Mouse (Mus musculus) limb, embryonic 13.5 days (tissue): ENCODE data around the gene Gtf3a. TPM values are rescaled to one million over a fixed set of nuclear protein-coding genes. Genes with fewer than 3 reads are reported as not detected.
"Not testable (repeated sequence)": the region's sequence is repeated elsewhere in the genome, so short reads cannot be mapped to it uniquely, and the experiment has no call there.

Experiments used
- ATAC-seq: fragments of 200-750 bp; cut with Nextera tagmentation; 2 replicates; pipeline ENCODE4 v1.8.0; 2017; ENCODE audit warnings: low read depth, moderate number of reproducible peaks, moderate TSS enrichment; ENCODE audit not compliant: low FRiP score
- H3K27ac ChIP-seq: fragments of 300-500 bp; sonication (generic); 2 replicates; pipeline ENCODE4 v1.5.1; 2015; ENCODE audit warnings: inconsistent platforms, mild to moderate bottlenecking, moderate library complexity
- H3K27me3 ChIP-seq: fragments of 300-500 bp; sonication (generic); 2 replicates; pipeline ENCODE4 v1.6.1; 2015; ENCODE audit warnings: mild to moderate bottlenecking, inconsistent platforms
- H3K36me3 ChIP-seq: fragments of 300-500 bp; sonication (generic); 2 replicates; pipeline ENCODE4 v1.6.1; 2015; ENCODE audit warnings: inconsistent platforms, mild to moderate bottlenecking, moderate library complexity
- H3K4me1 ChIP-seq: fragments of 300-500 bp; sonication (generic); 2 replicates; pipeline ENCODE4 v1.6.1; 2015; ENCODE audit warnings: inconsistent platforms
- H3K4me2 ChIP-seq: fragments of 300-500 bp; sonication (generic); replicated peaks from 2 replicates; pipeline ENCODE4 v1.6.1; 2015; ENCODE audit warnings: inconsistent platforms, mild to moderate bottlenecking, moderate library complexity
- H3K4me3 ChIP-seq: fragments of 300-500 bp; sonication (generic); 2 replicates; pipeline ENCODE4 v1.5.1; 2015; ENCODE audit warnings: moderate library complexity, mild to moderate bottlenecking, inconsistent platforms
- H3K9ac ChIP-seq: fragments of 300-500 bp; sonication (generic); 2 replicates; pipeline ENCODE4 v1.6.1; 2015; ENCODE audit warnings: mild to moderate bottlenecking, inconsistent platforms
- H3K9me3 ChIP-seq: fragments of 300-500 bp; sonication (generic); 2 replicates; pipeline ENCODE4 v1.6.1; 2016; ENCODE audit warnings: inconsistent platforms
- WGBS: fragments of 180-500 bp; shearing (Covaris S2); methylation state at CpG from one replicate; pipeline ENCODE4 v1.1.7; 2015; 5-methylcytosine and 5-hydroxymethylcytosine counted together
- polyA plus RNA-seq: library from polyadenylated mRNA; unstranded; fragments of >200 nt; fragmentation: Nextera tagmentation; extraction: Ambion mirVana; gene quantifications from 2 replicates; pipeline ENCODE4 v1.2.1, GENCODE M21; 2015

Gtf3a gene
- polyA plus RNA-seq, 1 experiment from 2014 or later: 105 TPM

- not testable (repeated sequence) for ATAC-seq, H3K36me3 ChIP-seq, H3K27ac ChIP-seq, H3K9me3 ChIP-seq, H3K4me2 ChIP-seq, H3K9ac ChIP-seq, H3K27me3 ChIP-seq, H3K4me3 ChIP-seq
- 80% methylated on average over 6 of the region's 6 CpGs for WGBS
- H3K4me1 ChIP-seq: peaks cover 19% of the 10 kb centered on the region
Observed at GRCm38 (mm10) chr5:146917357-146917756, 31.1 kb upstream of the Gtf3a start.

DNA sequence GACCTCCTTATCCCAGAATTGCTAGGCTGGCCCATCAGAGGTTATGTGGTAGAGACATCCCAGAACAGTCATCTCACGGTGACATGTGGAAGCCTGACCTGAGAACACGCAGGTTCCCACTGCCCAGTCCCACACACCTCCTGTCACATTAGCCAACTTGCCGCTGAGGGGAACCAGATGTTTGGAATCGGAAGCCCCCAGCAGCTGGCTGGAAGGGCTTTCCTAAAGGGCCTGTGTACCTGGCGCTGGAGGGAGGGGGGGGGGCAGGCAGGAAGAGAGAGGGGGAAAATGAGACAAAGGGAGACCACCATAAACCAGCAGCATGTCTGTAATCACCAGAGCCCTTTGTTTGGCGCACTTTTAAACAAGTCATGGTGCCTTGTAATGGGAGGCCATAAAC, 28.6 kb upstream of the Gtf3a start:
- Histone ChIP-seq H3K27ac (no peak overlapping the region), H3K4me1 (peaks cover 19% of the 10 kb centered on the region), H3K4me2 (peak overlapping the region; percentile 65), H3K36me3 (no peaks in the 10 kb centered on the region), H3K9ac (peak overlapping the region; percentile 43), H3K4me3 (peak overlapping the region; percentile 34), H3K9me3 (no peaks in the 10 kb centered on the region), H3K27me3 (0 out of 2 replicates have a peak, but pooled peaks cover 3% of the 10 kb centered on the region)
- peak; percentile 64; the same call in 1 of the 2 replicates for ATAC-seq
- 4% methylated on average over 6 of the region's 6 CpGs for WGBS

DNA sequence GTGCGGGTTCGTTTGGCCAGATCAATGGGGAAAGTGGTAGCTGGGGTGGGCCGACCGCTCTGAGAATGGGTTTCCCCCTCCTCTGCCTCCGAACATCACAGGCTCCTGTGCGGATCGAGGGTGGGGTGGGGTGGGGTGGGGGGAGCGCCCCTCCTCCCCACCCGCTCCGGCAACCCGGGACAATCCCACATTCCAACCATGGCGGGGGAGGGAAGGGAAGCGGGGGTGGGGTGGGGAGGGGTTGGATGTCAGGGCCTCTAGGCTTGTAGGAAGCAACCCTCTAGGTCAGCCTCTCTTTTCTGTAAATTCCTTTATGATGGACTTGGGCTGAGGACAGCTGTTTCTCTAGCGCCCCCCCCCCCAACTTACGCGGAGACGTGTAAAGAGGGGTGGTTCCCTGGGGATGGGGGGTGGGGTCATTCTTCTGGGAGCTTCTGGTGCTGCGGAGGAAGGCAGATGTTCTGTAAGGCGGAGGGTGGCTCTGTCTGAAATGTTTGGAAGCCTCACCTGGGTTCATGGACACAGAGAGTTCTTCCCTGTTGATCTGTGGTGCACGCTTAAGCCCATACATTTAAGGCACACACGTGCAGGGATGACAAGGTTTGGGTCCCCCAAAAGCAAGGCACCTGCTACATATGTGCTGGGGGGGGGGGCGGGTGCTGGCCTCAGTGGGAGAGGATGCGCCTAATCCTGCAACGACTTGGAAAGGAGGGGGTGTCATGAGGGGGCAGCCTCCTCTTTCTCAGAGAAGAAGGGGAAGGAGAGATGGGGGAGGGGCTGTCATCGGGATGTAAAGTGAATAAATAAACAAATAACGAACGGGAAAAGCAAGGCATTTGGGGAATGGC, 27.9 kb upstream of the Gtf3a start:
- peaks cover 19% of the 10 kb centered on the region for H3K4me1 ChIP-seq
- H3K4me2 ChIP-seq: peak overlapping the region; percentile 65
- no peak overlapping the region for H3K27ac ChIP-seq
- no peaks in the 10 kb centered on the region for H3K36me3 ChIP-seq
- whole genome bisulfite sequencing: 2% methylated on average over 26 of the region's 27 CpGs
- peak overlapping the region; percentile 43 for H3K9ac ChIP-seq
- H3K4me3 ChIP-seq: peak overlapping the region; percentile 34
- ATAC-seq: peak; percentile 65
- H3K27me3 ChIP-seq: 0 out of 2 replicates have a peak, but pooled peaks cover 3% of the 10 kb centered on the region
- no peaks in the 10 kb centered on the region for H3K9me3 ChIP-seq

DNA sequence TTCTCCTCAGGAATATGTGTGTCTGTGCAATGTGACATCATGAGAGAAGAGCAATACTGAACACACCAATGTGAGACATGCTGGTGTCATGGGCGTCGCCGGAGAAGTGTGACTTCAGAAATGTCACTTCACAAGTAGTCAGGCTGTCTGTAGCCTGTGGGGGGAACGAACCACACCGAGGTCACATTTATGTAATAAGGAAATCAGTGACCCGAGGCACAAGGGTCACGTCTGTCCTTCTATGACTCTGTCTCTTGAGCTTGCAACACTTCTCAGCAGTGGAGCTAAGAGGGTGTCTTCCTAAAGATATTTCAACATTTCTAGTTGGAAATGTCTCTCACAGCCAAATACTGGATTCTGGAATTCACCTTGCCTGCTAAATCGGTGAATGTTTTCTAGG, 27.2 kb upstream of the Gtf3a start:
- no peak for ATAC-seq
- Histone ChIP-seq H3K4me3 (no peak overlapping the region), H3K9ac (no peak overlapping the region), H3K27me3 (0 out of 2 replicates have a peak, but pooled peaks cover 1% of the 10 kb centered on the region), H3K36me3 (no peaks in the 10 kb centered on the region), H3K4me2 (peak overlapping the region; percentile 65), H3K27ac (no peak overlapping the region), H3K4me1 (peaks cover 19% of the 10 kb centered on the region), H3K9me3 (no peaks in the 10 kb centered on the region)
- 39% methylated on average over 8 of the region's 8 CpGs for WGBS

DNA sequence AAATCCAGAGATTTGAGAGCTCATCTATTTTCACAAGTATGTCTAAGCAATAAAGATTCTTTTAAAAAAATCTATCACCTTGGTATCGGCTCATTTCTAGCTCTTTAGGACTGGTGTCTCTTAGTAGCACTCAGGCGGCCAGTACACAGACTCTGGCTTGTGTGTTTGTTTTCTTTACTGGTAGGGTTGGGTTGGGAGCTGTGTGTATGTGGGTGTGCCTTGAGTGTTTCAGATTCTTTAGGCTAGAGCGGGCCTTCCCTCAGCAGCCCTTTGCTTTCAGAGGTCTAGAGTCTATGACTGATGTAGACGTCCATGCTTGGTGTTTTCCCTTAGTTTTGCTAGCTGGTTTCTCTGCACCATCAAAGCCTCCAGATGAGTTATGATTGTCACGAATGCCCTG, 24.9 kb upstream of the Gtf3a start:
- H3K9me3 ChIP-seq: no peaks in the 10 kb centered on the region
- H3K4me1 ChIP-seq: peaks cover 19% of the 10 kb centered on the region
- no peaks in the 10 kb centered on the region for H3K36me3 ChIP-seq
- no peak overlapping the region for H3K9ac ChIP-seq
- ATAC-seq: no peak
- 69% methylated on average over 5 of the region's 5 CpGs for WGBS
- no peak overlapping the region for H3K4me3 ChIP-seq
- no peak overlapping the region for H3K27ac ChIP-seq
- H3K4me2 ChIP-seq: no peak overlapping the region
- no peaks in the 10 kb centered on the region for H3K27me3 ChIP-seq

GRCm38 (mm10) chr5:146926673-146927072, 21.8 kb upstream of the Gtf3a start:
- WGBS: 79% methylated on average over 5 of the region's 5 CpGs
- ATAC-seq: no peak
- no peak overlapping the region for H3K27ac ChIP-seq
- no peak overlapping the region for H3K4me3 ChIP-seq
- H3K9me3 ChIP-seq: no peaks in the 10 kb centered on the region
- H3K27me3 ChIP-seq: peaks cover 4% of the 10 kb centered on the region; the same call in 1 of the 2 replicates
- no peak overlapping the region for H3K4me2 ChIP-seq
- no peaks in the 10 kb centered on the region for H3K4me1 ChIP-seq
- no peaks in the 10 kb centered on the region for H3K36me3 ChIP-seq
- H3K9ac ChIP-seq: no peak overlapping the region

- ATAC-seq: no peak
- Histone ChIP-seq H3K27ac (no peak overlapping the region), H3K27me3 (peaks cover 9% of the 10 kb centered on the region; the same call in 1 of the 2 replicates), H3K9me3 (no peaks in the 10 kb centered on the region), H3K4me3 (no peak overlapping the region), H3K36me3 (no peaks in the 10 kb centered on the region), H3K9ac (no peak overlapping the region), H3K4me2 (no peak overlapping the region), H3K4me1 (no peaks in the 10 kb centered on the region)
- 91% methylated on average over 7 of the region's 7 CpGs for WGBS
Observed at GRCm38 (mm10) chr5:146931422-146931821, 17.0 kb upstream of the Gtf3a start.

- peaks cover 11% of the 10 kb centered on the region for H3K27me3 ChIP-seq
- no peaks in the 10 kb centered on the region for H3K4me1 ChIP-seq
- H3K27ac ChIP-seq: no peak overlapping the region
- H3K4me3 ChIP-seq: no peak overlapping the region
- H3K36me3 ChIP-seq: no peaks in the 10 kb centered on the region
- H3K9ac ChIP-seq: no peak overlapping the region
- WGBS: 74% methylated on average over 16 of the region's 16 CpGs
- H3K9me3 ChIP-seq: no peaks in the 10 kb centered on the region
- no peak for ATAC-seq
- H3K4me2 ChIP-seq: no peak overlapping the region
Observed at GRCm38 (mm10) chr5:146931904-146932553, 16.4 kb upstream of the Gtf3a start.

GRCm38 (mm10) chr5:146933466-146933865, 15.0 kb upstream of the Gtf3a start:
- peaks cover 19% of the 10 kb centered on the region for H3K27me3 ChIP-seq
- no peaks in the 10 kb centered on the region for H3K4me1 ChIP-seq
- no peak overlapping the region for H3K9ac ChIP-seq
- no peaks in the 10 kb centered on the region for H3K36me3 ChIP-seq
- 83% methylated on average over 12 of the region's 12 CpGs for WGBS
- H3K27ac ChIP-seq: no peak overlapping the region
- no peak for ATAC-seq
- H3K9me3 ChIP-seq: no peaks in the 10 kb centered on the region
- no peak overlapping the region for H3K4me2 ChIP-seq
- no peak overlapping the region for H3K4me3 ChIP-seq

GRCm38 (mm10) chr5:146937541-146938503, 10.6 kb upstream of the Gtf3a start:
- H3K9ac ChIP-seq: no peak overlapping the region
- no peak overlapping the region for H3K27ac ChIP-seq
- H3K27me3 ChIP-seq: peaks cover 17% of the 10 kb centered on the region
- H3K4me1 ChIP-seq: no peaks in the 10 kb centered on the region
- no peaks in the 10 kb centered on the region for H3K9me3 ChIP-seq
- no peaks in the 10 kb centered on the region for H3K36me3 ChIP-seq
- no peak for ATAC-seq
- H3K4me3 ChIP-seq: no peak overlapping the region
- WGBS: 80% methylated on average over 32 of the region's 32 CpGs
- H3K4me2 ChIP-seq: no peak overlapping the region

GRCm38 (mm10) chr5:146939109-146939796, 9.2 kb upstream of the Gtf3a start:
- Histone ChIP-seq H3K4me3 (no peak overlapping the region), H3K4me2 (no peak overlapping the region), H3K27me3 (peaks cover 15% of the 10 kb centered on the region), H3K9me3 (no peaks in the 10 kb centered on the region), H3K9ac (no peak overlapping the region), H3K27ac (no peak overlapping the region), H3K36me3 (no peaks in the 10 kb centered on the region), H3K4me1 (no peaks in the 10 kb centered on the region)
- ATAC-seq: no peak
- 86% methylated on average over 16 of the region's 16 CpGs for WGBS
